Mouse (Mus musculus) heart, postnatal 10 days (tissue): ENCODE data around the gene Arfip1. TPM values are rescaled to one million over a fixed set of nuclear protein-coding genes. Genes with fewer than 3 reads are reported as not detected.

ENCODE experiments used
- DNase-seq, 2 experiments: peaks; one replicate each; pipeline ENCODE4 v3.0.0; 2021
- intact Hi-C: fragments of 180-260 bp; cut with DNase I; formaldehyde crosslinking; loops from one replicate; pipeline ENCODE4 v1.15.1; 2025
- total RNA-seq, 2 experiments: library from RNA; stranded (reverse); gene quantifications; 2 replicates each; pipeline ENCODE4 v1.2.3; 2021

The Arfip1 gene
- total RNA-seq = 10 to 100 TPM; 28.0 to 28.4 TPM

DNA sequence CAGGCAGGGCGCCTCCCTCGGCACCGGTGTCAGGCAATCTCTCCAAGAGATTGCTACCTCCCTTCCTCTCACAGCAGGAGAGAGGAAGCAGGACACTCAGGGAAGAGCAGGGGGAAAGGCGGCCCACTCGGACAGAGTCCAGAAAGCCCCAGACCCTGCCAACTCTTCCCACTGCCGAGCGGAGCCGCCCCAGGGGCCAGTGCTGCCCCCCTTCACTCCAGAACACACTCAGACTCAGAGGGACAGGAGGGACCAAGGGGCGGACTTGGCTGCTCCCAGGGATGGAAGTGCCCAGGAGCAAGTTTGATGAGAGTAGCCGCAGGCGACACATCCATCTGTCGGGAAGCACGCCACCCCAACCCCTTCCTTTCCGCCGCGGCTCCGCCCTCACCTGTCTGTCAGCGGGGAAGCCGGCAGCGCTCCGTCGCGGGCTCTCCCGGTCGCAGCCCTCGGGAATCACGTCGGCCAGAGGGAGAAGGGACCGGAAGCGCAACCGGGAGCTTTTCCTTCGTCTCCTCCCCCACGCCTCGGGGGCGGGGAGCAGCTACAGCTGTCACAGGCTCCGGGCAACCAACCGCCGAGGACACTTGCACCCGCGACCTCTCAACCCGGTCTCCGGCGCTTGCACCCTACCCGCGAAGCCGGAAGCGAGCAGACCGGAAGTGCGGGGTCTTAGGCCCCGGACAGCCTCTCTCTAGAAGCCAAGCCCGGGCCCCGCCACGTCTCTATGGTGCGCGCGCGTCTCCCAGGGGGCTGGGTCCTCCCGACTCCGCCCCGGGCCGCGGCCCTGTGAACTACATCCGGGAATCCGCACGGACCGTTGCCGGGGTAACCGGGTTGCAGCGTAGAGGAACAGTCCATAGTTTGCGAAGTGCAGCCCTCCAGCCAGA is at the start of gene Arfip1:
TSS of gene Arfip1 (minus strand) at position 603 of the 890 bp plus-strand sequence.
- intact Hi-C loops = no loop called here
- DNase-seq = peak; percentile 98 to 99

DNA sequence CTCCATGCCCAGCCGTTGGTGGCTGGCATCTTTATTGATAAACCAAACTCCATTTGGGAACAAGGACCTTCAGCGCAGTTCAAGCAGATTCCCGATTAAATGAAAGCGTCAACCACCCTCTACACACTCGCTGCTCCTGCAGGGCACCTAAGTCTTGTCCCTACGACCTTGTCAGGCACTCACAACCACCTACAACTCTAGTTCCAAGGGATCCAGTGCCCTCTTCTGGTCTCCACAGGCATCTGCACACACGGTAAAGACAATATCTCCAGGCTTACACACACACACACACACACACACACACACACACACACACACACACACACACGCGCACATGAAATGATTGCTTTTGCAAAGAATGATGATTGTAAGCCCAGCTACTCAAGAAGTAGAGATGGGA is 49.2 kb upstream of the Arfip1 start:
- intact Hi-C loops = no loop called here
- DNase-seq = no peak

DNA sequence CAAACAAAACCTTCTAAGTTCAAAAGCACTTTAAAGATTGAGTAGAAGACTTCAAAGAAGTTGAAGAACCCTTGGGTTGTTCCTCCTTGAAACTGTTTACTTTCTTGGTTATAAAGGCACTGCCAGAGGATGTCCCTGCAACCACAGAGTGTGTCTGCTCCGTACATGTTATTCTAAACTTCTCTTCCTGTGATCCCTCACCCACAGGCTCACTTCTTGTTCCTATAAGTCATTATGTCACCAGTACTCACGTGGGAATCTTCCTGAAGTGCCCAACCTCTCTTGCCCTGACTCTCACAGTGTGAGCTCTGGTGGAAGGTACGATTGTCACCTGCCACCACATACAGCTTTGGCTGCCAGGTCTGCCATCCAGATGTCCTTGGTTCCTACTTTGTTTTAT is 39.6 kb upstream of the Arfip1 start:
- intact Hi-C loops = no loop called here
- no peak for DNase-seq

DNA sequence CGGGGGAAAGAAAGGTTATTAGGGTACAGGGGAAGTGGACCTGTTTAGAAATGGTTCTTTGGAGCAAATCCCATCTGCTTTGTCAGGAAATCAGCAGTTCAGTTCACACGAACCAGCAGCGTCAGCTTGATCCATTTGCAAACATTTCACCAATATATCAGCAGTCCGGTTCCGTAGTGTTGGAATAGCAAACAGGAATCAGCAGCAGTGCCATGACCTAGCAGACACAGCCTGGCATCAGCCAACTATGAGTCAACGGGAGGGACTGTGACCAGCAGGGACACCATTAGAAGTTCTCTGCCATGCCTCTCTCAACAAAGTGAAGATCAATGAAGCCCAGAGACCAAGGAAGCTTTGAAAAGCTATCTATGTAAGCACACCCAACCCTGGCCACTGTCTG is 37.3 kb upstream of the Arfip1 start:
- intact Hi-C loops = loop anchor here (5.0 kb wide), 2 partner anchors 268 to 288 kb away; no protein-coding TSS in a partner anchor
- DNase-seq = no peak

DNA sequence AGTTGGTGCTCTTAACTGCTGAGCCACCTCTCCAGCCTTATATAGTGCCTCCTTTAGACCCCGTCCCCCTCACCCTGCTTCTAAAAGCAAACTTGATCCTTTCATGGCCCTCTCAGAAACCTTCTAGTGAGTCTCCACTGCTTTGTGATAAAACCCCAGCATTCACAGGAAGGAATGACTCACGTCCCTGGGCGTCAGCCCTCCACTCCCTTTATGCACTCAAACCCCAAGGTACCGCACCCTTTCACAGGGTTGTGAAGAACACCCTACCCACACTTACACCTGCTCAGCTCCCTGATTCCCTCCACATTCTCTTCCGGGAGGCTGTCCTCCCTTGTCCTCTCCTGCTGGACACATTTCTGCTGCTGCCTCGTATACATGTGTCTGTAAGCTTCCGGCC is 36.6 kb upstream of the Arfip1 start:
- intact Hi-C loops = loop anchor here (5.0 kb wide), 2 partner anchors 268 to 288 kb away; no protein-coding TSS in a partner anchor
- DNase-seq = no peak

DNA sequence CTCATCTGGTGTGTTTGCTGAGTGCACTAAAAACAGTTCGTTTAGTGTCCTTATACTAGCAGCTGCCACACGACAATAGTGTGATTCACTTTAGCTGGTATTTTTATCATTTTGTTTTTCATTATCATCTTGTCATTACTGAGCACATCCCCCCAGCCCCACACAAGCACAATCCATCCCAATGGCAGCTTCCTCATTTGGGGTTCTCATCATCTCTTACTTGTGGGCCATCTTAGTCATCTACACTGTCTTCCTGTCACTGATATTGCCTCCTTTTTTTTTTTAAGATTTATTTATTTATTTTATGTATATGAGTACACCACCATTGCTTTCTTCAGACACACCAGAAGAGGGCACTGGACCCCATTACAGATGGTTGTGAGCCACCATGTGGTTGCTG is 36.2 kb upstream of the Arfip1 start:
- intact Hi-C loops = loop anchor here (5.0 kb wide), 2 partner anchors 269 to 289 kb away; no protein-coding TSS in a partner anchor
- no peak for DNase-seq

DNA sequence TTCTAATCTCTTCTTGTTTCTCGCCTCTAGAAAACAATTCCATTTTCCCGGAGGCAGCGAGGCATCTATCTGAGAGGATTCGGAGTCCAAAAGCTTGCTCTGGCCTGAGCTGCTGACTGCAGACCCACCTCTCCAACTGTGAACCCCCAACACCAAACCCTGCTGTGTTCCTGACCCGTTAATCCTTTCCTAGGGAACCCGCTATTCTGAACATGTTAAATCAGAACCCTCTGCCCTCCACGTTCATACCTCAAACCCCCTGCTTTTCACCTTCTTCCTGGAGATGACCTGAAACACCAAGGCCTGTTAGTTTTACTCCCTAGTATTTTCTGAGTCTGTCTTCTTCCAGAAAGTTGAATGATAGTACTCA is 33.4 kb upstream of the Arfip1 start:
- DNase-seq = no peak
- intact Hi-C loops = loop anchor here (2.0 to 5.0 kb wide), 4 partner anchors 77 to 291 kb away; no protein-coding TSS in a partner anchor

DNA sequence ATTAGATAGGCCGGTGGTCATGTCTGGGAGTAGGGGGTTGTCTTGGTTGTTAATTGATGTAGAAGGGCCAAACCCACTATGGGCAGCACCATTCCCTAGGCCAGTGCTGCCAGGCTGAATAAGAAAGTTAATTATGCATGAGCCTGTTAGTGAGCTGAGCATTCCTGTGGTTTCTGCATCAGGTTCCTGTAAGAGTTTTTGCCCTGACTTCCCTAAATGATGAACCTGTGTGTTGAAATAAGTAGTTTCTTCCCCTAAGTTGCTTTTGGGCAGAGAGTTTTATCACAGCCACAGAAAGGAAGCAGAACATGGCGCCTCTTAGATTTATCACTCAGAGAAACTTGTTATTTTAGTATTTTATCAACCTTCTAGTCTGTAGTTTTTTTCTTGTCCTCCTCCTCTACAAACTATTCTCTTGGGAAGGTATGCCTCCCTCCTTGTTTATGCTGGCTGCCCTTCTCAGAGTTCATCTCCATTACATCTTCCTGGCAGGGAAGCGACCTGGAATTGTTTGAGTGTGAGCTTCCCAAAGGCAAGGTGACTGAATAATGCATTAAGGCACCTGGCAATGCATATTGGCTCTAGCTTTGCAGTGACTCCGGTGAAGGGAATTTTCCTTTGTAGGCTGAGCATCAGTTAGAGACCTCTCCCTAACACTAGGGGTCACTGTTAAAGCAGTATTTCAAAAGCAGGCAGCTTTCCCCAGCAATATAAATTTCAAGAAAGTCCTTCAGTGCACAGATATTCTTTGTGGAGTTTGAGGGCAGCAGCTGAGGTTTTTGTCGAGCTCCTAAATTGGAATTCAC is 32.8 kb upstream of the Arfip1 start:
- DNase-seq = peak; percentile 40 to 56
- intact Hi-C loops = loop anchor here (2.0 to 5.0 kb wide), 3 partner anchors 78 to 292 kb away; no protein-coding TSS in a partner anchor

DNA sequence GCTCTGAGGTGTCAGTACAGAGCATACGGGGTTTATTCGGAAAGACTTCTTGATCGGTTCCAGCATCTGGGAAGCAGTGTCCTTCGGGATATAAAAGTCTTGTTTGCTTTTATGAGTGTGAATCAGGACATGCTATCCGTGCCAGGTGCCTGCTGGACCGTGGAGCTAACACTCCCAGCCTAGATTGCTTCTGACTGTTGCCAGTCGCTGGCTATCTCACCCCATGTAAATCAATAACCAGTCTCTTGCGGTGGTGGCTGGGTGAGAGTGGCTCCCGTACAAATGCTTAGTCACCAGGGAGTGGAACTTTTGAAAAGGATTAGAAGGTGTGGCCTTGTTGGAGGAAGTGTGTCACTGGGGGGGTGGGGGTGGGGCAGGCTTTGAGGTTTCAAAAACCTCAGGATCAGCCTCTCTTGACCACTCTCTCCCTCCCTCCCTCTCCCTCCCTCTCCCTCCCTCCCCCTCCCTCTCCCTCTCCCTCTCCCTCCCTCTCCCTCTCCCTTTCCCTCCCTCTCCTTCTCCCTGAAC is 27.8 kb upstream of the Arfip1 start:
- DNase-seq = no peak
- intact Hi-C loops = no loop called here

DNA sequence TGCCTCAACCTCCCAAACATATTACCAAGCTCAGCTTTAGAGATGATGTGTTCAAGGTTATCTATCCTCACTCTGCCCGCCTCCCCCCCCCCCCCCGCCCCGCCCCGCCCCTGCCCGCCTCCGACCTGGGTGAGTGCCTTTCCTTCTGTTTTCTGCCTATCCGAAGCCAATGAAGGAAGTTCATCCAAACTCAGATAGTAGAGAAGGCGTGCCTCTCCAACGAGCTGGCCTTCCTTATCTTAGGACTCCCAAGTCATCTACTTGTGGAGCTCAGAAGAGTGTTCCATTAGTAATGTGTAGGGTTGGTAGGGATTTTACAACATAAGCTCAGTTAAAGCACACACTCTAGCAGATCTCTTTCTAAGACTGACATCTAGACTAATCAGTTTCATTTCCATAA is 20.8 kb upstream of the Arfip1 start:
- no peak for DNase-seq
- intact Hi-C loops = no loop called here

DNA sequence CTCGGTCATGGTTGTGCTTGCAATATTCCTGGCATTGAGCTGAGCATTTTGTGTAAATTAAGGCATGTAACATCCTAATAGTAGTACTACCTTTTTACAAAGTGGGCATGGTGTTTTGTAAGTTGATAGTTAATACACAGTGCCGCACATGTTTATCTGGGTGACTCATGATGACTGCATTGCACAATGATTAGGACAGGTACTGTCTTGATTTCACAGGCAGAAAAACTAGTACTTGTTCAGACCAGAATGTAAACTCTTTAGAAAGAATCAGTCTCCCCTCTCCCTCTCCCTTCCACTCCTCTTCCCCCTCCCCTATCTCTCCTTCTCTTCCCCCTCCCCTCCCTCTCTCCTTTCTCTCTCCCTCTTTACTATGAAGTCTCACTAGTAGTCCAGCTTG is 20.3 kb upstream of the Arfip1 start:
- intact Hi-C loops = no loop called here
- no peak for DNase-seq

DNA sequence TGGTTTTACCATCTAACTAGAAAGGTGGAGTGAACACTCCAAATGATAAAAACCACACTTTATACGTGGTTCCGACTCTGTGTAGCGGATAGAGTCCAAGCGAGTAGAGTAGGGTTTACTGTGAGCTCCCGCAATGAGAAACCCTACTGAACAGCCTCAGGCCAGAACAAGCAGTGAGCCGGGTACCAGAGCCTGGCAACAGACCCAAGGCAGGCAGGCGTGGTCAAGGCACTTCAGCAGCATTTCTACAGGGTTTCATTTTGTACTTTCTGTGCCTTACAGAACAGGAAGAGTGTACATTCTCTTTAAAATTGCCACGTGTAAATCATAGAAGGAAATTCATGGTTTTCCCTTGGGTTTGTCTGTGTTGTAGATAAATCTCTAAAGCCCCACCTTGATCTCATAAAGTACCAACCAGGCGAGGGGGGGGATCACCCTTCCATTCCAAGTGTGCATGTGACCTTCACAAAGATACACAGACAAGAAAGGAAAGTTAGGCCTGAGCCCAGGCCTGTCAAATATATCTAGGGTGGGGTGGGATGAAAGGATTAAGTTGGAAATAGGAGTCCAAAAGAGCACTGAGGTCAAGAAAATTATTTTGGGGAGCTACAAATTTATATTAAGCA is 19.6 kb upstream of the Arfip1 start:
- DNase-seq = no peak
- intact Hi-C loops = no loop called here

DNA sequence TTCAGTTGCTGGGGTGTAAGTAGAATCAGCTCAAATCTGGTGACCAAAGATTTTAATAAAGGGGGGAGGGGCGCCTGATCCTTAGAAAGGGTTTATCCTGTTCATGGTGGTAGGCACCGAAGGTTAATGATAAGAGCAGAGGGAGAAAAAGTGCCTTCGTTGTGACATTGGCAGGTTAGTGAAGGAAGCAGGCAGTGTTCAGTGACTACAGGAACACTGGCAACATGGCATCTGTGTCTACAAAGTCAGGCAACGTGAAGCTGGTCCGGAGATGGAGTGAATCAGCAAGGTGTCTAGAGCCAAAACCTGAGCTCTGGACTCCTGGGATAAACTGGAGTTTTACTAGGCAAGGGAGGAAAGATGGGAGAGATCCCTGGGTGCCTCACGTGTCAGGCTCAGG is 16.3 kb upstream of the Arfip1 start:
- intact Hi-C loops = no loop called here
- no peak for DNase-seq

DNA sequence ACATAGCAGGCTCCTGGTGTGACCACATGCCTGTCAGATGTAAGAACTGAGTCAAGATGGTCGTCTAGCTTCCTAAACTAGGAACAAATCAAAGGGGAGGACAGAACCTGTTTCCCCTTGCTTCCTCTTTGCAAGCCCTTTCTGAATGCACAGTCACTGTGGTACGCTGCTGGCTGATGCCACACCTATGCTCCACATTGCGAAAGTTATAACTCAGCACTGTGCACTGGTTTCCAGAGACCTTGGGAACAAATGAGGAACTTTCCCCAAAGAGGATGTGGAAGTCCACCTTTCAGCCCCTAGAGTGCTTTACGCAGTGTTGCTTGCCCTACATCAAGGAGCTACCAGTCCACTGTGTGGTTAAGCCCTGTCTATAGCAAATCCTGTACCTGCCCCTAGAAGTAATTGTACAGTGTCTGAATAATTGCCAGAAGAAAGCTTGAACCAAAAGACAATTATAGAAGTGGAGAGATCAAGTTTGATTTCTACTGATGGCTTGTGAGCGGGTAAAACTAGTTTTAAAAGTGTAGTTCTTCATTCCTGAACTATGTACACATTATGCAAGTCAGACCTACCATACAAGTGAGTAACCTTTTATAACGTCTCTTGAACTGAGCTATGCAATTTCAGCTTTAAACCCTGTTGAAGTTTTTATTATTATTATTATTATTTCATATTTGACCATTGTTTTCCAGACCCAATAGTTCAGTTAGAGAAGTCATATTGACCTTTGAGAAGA is 15.7 kb upstream of the Arfip1 start:
- intact Hi-C loops = no loop called here

DNA sequence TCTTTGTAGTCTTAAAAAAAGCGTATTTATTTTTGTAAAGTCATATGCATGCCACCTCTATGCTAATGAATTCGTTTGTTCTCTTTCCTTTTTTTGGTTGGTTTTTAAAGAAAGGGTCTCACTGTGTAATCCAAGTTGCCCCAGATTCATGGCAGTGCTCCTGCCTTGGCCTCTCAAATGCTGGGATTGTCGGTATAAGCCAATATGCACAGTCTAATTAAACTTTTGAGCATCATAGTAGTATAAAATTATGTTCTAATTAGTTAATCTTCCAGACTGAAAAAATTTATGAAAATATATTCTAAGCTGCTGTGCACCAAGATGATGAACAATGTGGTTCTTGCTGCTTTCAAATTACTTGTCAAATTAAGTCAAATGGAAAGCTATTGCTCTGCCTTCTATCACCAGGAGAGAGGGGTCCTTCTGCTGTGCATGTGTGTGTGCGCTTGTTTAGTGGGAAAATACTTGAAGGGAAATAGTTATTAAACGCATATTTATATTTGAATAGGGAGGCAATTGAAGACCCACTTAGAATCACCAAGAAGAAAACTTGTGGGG is 13.3 kb upstream of the Arfip1 start:
- intact Hi-C loops = no loop called here
- DNase-seq = no peak

More for the DNA sequence above, 15.7 kb upstream of the Arfip1 start:
- DNase-seq = no peak

DNA sequence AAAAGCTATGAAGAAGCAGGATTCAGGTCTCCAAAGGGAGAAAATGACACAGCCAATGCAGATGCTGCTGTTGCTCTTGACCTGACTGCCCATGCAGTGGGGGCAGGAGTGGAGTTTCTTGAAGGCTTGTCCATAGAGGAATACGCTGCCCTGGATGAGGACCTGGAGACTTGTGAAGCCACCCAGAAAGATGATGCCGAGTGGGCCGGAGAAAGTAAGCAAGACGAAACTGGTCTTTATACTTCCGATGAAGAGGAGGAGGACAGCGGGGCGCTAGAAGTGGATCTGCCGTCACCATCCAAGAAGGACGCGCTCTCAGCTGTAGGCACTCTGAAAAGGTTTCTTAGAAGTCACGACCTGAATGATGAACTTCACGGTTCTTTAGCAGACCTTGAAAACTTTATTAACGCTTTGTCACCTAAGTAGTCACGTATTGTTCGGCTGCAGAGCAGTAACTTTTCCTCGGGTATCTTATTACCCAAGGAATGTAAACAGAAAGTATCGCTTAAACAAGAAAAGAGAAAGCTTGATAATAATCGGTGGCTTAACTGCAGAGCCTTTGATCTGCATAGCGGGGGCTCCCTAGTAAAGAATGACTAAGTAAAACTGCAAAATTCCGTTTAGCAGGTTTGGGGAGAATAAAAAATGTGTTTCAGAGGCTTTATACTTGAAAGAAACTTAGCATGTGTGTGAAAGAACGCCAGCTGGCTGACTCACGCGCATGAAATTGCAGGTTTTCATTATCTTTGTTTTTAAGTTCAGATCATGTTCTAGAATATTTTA is 12.7 kb upstream of the Arfip1 start:
- DNase-seq = no peak
- intact Hi-C loops = no loop called here

DNA sequence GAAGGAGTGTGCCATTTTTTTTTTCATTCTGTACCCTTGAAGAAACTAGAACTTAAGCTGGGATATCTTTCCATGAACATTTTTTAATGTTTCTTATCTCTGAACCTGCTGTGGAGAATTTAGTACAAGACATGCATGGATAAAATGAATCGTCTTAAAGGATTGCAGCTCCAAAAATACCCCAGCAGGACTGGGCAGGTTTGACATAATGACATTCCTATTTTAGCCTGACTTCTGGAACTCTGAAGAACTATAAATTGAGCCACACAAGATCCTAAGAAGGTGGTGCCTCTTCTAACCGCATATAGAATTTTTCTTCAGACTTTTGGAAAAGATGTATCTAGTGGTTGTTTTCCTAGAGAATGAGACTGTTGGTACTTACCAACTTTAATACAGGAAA is 10.8 kb upstream of the Arfip1 start, which contains the start of gene Tigd4:
TSS of gene Tigd4 (plus strand) at position 301 of the 400 bp plus-strand sequence.
- intact Hi-C loops = no loop called here
- no peak for DNase-seq

DNA sequence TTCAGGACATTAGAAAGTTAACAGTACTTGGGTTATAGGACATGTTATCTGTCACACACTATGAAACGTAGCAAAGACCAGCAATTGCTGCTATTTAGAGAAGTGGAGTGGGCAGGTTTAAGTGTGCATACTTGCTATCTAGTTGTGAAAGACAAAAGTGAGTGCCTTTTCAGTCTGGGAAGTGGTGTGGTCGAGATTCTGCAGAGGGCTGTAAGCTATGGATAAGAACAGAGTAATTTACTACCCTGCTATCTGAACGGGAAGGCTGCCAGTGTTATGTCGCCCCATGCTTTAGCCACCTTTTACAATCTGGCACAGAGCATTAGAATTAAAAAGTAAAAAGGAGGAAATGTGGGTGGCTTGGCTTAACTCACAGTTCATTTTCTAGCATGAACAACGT is 4.3 kb upstream of the Arfip1 start:
- DNase-seq = peak in 1 of 2 experiments; percentile 18
- intact Hi-C loops = no loop called here

DNA sequence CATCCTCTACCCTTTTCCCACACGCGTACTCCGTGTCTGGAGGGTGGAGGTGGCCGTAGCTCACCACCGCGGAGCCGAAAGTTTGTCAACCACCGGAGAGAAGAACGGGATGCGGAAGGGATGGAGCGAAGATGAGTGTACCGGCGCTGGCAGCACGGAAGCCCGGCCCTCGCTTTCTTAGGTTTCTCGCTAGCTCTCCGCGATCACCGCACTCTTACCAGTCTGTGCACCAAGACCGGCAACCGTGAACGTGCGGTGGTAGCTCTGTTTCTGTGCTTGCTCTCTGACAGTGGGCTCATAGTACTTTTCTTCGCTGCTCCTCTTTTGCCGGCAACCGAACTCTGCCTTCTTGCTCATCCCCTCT is 470 bp upstream of the Arfip1 start:
- no peak for DNase-seq
- intact Hi-C loops = no loop called here
